Mouse (Mus musculus): ENCODE measurements around the gene Baiap2. TPM values are rescaled to one million over a fixed set of nuclear protein-coding genes. Genes with fewer than 3 reads are reported as not detected.

Baiap2 gene
- polyA plus RNA-seq, 1 experiment from 2014 or later: 11.1 TPM

- peak overlapping the region; percentile 96 for H3K27ac ChIP-seq
- H3K9me3 ChIP-seq: no peaks in the 10 kb centered on the region
- peaks cover 11% of the 10 kb centered on the region for H3K27me3 ChIP-seq (ENCODE audit: poor library complexity, severe bottlenecking)
- H3K36me3 ChIP-seq (replicated peaks): peaks cover 26% of the 10 kb centered on the region
- H3K4me3 ChIP-seq: peak overlapping the region; percentile 99
- peaks cover 62% of the 10 kb centered on the region for H3K4me1 ChIP-seq
- no peak for DNase-seq (ENCODE audit: extremely low spot score, low spot score)
- WGBS: 7% methylated on average over 7 of the region's 7 CpGs
These were observed 29.7 kb upstream of the Baiap2 start for GRCm38 (mm10) chr11:119912845-119913244.

DNA sequence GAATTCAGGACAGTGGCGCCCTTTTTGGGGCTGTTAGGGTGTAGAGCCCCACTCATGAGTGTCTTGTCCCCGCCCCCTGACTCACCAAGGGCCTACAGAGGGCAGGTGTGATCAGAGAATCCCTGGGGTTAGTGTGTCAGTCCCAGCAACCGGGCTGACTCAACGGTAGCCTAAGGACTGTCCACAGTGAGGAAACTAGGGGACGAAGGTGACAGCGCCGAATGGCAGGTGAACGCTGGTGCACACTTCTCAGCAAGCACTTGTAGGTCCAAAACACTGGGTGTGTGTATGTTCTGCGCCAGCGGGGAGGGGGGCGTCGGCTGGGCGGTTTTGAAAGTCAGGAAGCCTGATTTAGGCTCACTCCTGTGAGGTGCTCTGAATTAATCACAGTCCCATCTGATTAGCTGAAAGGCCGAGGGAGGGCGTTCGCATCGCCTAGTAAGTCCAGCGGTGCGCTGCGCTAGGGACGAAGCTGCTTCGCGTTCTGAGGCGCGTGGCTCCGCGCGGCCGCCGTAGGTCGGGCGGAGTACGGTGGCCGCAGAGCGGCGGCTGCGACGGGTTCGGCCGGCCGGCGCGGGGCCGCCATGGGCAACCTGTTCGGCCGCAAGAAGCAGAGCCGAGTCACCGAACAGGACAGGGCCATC lies 29.1 kb upstream of the Baiap2 start, which contains the start of gene Chmp6:
Gene Chmp6, plus strand, starts transcription at position 151 of the 644 bp plus-strand sequence.
- under 1% methylated on average over 48 of the region's 48 CpGs for WGBS
- Histone ChIP-seq H3K27ac (peak within 1 kb of the TSS; percentile 96), H3K27me3 (ENCODE audit: poor library complexity, severe bottlenecking) (peaks cover 6% of the 10 kb centered on the region), H3K4me3 (peak within 1 kb of the TSS; percentile 99), H3K4me1 (peaks cover 56% of the 10 kb centered on the region), H3K36me3 (replicated peaks) (peaks cover 31% of the 10 kb centered on the region), H3K9me3 (no peaks in the 10 kb centered on the region)
- DNase-seq (ENCODE audit: extremely low spot score, low spot score): peak; percentile 85

DNA sequence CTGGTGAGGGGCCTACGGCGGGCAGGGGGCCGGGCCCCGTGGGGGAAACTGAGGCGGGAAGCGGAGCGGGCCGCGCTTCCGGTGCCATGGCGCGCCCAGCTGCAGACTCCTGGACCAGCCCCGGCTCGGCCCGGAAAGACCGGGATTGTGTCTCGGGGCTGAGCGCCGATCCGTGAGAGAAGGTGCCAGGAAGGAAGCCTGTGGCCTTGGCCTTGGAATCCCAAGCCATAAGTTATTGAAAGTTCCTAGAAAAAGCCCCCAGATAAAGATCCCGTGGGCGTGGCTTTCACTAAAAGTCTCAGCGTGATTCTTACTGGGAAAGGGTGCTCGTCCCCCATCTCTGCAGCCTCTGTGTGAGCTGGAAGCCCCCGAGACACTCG lies 28.6 kb upstream of the Baiap2 start:
- under 1% methylated on average over 26 of the region's 26 CpGs for WGBS
- DNase-seq (ENCODE audit: extremely low spot score, low spot score): no peak
- Histone ChIP-seq H3K9me3 (no peaks in the 10 kb centered on the region), H3K27ac (peak overlapping the region; percentile 96), H3K36me3 (replicated peaks) (peaks cover 37% of the 10 kb centered on the region), H3K4me3 (peak overlapping the region; percentile 99), H3K4me1 (peaks cover 51% of the 10 kb centered on the region), H3K27me3 (ENCODE audit: poor library complexity, severe bottlenecking) (peaks cover under 1% of the 10 kb centered on the region)

DNA sequence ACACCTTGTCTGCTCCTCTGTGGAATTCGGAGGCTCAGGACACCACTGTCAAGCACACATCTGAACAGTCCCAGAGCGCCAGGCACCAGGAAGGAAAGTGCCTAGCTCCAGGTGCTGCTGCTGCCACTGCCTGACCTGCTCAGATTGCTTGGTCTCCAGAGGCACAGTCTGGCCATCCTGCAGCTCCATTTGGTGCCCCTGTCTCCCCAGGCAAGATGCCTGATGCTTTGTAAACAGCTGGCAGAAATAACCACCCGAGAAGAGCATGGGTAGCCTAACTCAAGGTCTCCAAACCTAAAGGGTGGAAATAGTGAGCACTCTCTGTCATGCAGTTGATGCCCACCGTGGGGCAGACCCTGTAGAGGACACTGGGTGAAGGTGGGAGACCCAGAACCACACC lies 28.2 kb upstream of the Baiap2 start:
- no peak for DNase-seq (ENCODE audit: extremely low spot score, low spot score)
- 32% methylated on average over 4 of the region's 4 CpGs for WGBS
- H3K9me3 ChIP-seq: no peaks in the 10 kb centered on the region
- peaks cover 47% of the 10 kb centered on the region for H3K4me1 ChIP-seq
- peaks cover 41% of the 10 kb centered on the region for H3K36me3 ChIP-seq (replicated peaks)
- peak overlapping the region; percentile 99 for H3K4me3 ChIP-seq
- H3K27ac ChIP-seq: peak overlapping the region; percentile 96
- H3K27me3 ChIP-seq (ENCODE audit: poor library complexity, severe bottlenecking): no peaks in the 10 kb centered on the region

- DNase-seq (ENCODE audit: extremely low spot score, low spot score): no peak
- Histone ChIP-seq H3K36me3 (replicated peaks) (peaks cover 52% of the 10 kb centered on the region), H3K4me1 (peaks cover 40% of the 10 kb centered on the region), H3K4me3 (peak overlapping the region; percentile 99; the same call in 1 of the 2 replicates), H3K9me3 (no peaks in the 10 kb centered on the region), H3K27ac (0 out of 2 replicates have a peak overlapping the region, but pooled peaks have one; percentile 8), H3K27me3 (ENCODE audit: poor library complexity, severe bottlenecking) (no peaks in the 10 kb centered on the region)
- 90% methylated on average over 9 of the region's 9 CpGs for WGBS
These were observed 26.9 kb upstream of the Baiap2 start for GRCm38 (mm10) chr11:119915666-119916065.

GRCm38 (mm10) chr11:119916102-119916790 lies 26.3 kb upstream of the Baiap2 start:
- Histone ChIP-seq H3K27me3 (ENCODE audit: poor library complexity, severe bottlenecking) (no peaks in the 10 kb centered on the region), H3K4me1 (peaks cover 40% of the 10 kb centered on the region), H3K36me3 (replicated peaks) (peaks cover 52% of the 10 kb centered on the region), H3K27ac (0 out of 2 replicates have a peak overlapping the region, but pooled peaks have one; percentile 8), H3K9me3 (no peaks in the 10 kb centered on the region), H3K4me3 (no peak overlapping the region)
- DNase-seq (ENCODE audit: extremely low spot score, low spot score): no peak
- WGBS: 93% methylated on average over 15 of the region's 15 CpGs

GRCm38 (mm10) chr11:119916834-119917469 lies 25.6 kb upstream of the Baiap2 start:
- no peak overlapping the region for H3K27ac ChIP-seq
- no peaks in the 10 kb centered on the region for H3K27me3 ChIP-seq (ENCODE audit: poor library complexity, severe bottlenecking)
- H3K4me1 ChIP-seq: peaks cover 43% of the 10 kb centered on the region
- DNase-seq (ENCODE audit: extremely low spot score, low spot score): no peak
- H3K9me3 ChIP-seq: no peaks in the 10 kb centered on the region
- H3K4me3 ChIP-seq: no peak overlapping the region; the same call in 1 of the 2 replicates
- 94% methylated on average over 21 of the region's 21 CpGs for WGBS
- H3K36me3 ChIP-seq (replicated peaks): peaks cover 52% of the 10 kb centered on the region

DNA sequence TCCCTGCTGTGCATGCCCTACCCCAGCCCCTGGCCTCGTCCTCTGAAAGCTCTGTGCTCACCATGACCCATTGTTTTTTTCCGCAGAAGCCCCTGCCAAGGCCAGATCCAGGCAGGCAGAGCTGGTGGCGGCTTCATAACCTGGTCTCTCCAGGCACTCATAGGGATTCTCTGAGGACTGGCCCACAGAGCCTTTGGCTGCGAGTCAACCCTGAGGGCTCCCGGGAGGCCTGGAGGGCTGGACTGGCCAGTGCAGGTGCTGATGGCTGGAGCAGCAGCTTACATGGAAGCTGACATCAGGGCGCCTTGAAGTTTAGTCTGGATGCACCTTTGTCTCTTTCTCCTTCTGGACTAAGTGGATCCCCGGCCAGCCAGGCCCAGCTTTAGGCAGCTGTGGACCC lies 24.0 kb upstream of the Baiap2 start:
- Histone ChIP-seq H3K27me3 (ENCODE audit: poor library complexity, severe bottlenecking) (no peaks in the 10 kb centered on the region), H3K36me3 (replicated peaks) (peaks cover 52% of the 10 kb centered on the region)
- 90% methylated on average over 7 of the region's 7 CpGs for WGBS

DNA sequence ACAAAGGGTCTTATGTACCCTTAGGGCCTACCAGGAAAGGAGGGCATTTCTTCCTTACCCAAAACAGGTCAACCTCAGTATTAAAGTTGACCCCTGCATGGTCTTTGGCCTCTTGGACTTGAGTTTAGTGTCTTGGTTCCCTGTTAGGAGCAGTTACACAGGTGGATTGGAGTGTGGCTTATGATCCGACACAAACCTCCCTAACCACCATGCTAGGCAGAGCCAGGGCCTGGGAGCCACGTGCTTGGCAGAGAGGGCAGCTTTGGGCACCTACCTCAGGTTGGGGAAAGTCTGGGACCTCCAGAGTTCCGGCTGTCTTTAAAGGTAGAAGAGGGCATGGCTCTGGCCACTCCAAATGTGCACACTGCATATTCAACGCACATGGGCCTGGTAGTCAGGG lies 23.1 kb upstream of the Baiap2 start:
- H3K27me3 ChIP-seq (ENCODE audit: poor library complexity, severe bottlenecking): no peaks in the 10 kb centered on the region
- no peak overlapping the region for H3K4me3 ChIP-seq
- whole genome bisulfite sequencing: 89% methylated on average over 4 of the region's 4 CpGs
- H3K4me1 ChIP-seq: peaks cover 24% of the 10 kb centered on the region
- no peak for DNase-seq (ENCODE audit: extremely low spot score, low spot score)
- H3K9me3 ChIP-seq: no peaks in the 10 kb centered on the region
- H3K27ac ChIP-seq: no peak overlapping the region
- peaks cover 52% of the 10 kb centered on the region for H3K36me3 ChIP-seq (replicated peaks)

More for the DNA sequence above, 24.0 kb upstream of the Baiap2 start:
- H3K9me3 ChIP-seq: no peaks in the 10 kb centered on the region
- peaks cover 32% of the 10 kb centered on the region for H3K4me1 ChIP-seq
- H3K4me3 ChIP-seq: no peak overlapping the region
- no peak for DNase-seq (ENCODE audit: extremely low spot score, low spot score)
- H3K27ac ChIP-seq: no peak overlapping the region

DNA sequence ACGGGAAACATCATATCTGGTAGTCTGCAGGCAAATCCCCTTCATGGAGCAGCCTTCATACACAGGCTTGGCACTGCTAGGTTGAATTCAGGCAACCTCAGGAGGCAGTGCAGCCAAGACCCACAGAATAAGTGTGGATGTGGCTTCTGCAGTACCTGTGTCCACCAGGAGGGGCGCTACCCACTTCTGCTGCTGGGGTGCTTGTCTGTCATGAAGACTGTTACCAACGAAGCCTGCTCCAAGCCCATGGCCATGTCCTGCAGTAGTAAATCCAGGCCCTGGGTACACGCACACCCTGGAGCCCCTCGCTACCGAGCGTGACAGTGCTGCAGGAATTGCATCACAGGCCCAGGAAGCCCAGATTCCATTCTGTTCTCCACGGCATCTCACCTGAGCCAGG lies 22.7 kb upstream of the Baiap2 start:
- H3K27ac ChIP-seq: no peak overlapping the region
- DNase-seq (ENCODE audit: extremely low spot score, low spot score): peak; percentile 65
- H3K27me3 ChIP-seq (ENCODE audit: poor library complexity, severe bottlenecking): no peaks in the 10 kb centered on the region
- H3K36me3 ChIP-seq (replicated peaks): peaks cover 52% of the 10 kb centered on the region
- H3K9me3 ChIP-seq: no peaks in the 10 kb centered on the region
- H3K4me1 ChIP-seq: peaks cover 19% of the 10 kb centered on the region
- H3K4me3 ChIP-seq: no peak overlapping the region
- 70% methylated on average over 8 of the region's 8 CpGs for WGBS

GRCm38 (mm10) chr11:119920668-119921067 lies 21.9 kb upstream of the Baiap2 start:
- H3K27me3 ChIP-seq (ENCODE audit: poor library complexity, severe bottlenecking): no peaks in the 10 kb centered on the region
- no peak for DNase-seq (ENCODE audit: extremely low spot score, low spot score)
- no peak overlapping the region for H3K4me3 ChIP-seq
- H3K36me3 ChIP-seq (replicated peaks): peaks cover 48% of the 10 kb centered on the region
- peaks cover 11% of the 10 kb centered on the region for H3K4me1 ChIP-seq
- no peaks in the 10 kb centered on the region for H3K9me3 ChIP-seq
- whole genome bisulfite sequencing: 93% methylated on average over 5 of the region's 5 CpGs
- no peak overlapping the region for H3K27ac ChIP-seq

DNA sequence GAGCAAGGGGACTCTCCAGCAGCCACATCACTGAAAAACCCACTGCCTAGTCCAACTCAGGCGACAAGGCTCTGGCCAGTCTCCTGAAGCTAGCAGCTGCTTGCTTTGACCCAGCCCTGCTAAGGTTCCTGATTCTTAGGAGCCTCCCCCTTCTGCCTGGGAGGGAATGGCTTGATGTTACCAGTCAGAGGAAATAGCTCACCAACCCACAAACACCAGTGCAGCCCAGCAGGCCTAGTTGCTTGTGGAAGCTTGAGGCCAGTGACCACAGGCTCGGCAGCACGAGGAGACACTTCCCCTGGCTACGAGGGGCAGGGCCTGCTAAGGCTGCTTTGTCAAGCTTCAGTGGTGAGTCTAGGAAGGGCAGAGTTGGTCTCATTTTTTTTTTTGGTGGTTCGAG lies 17.4 kb upstream of the Baiap2 start:
- H3K27ac ChIP-seq: no peak overlapping the region
- H3K36me3 ChIP-seq (replicated peaks): peaks cover 3% of the 10 kb centered on the region
- 84% methylated on average over 5 of the region's 5 CpGs for WGBS
- H3K9me3 ChIP-seq: no peaks in the 10 kb centered on the region
- H3K4me1 ChIP-seq: peaks cover 6% of the 10 kb centered on the region
- H3K27me3 ChIP-seq (ENCODE audit: poor library complexity, severe bottlenecking): no peaks in the 10 kb centered on the region
- H3K4me3 ChIP-seq: no peak overlapping the region
- no peak for DNase-seq (ENCODE audit: extremely low spot score, low spot score)

DNA sequence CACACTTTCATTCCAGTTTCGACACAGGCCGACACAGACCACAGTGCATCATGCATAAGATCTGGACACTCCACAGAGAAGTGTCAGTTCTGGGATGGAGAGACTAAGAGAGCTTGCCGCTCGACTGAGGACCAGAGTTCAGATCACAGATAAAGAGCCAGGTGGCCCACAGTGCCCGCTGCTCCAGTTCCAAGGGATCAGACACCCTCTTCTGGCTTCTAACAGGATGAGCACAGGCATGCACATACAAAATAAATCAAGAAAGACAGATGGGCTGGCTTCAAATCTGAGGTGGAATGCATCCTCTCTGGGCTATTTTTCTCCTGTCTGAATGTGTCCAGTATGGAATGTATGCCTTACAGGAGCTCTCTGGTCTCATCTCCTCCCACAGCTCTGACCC lies 15.8 kb upstream of the Baiap2 start:
- DNase-seq (ENCODE audit: extremely low spot score, low spot score): no peak
- Histone ChIP-seq H3K9me3 (peaks cover 3% of the 10 kb centered on the region; the same call in 1 of the 2 replicates), H3K4me1 (peaks cover 10% of the 10 kb centered on the region), H3K27ac (no peak overlapping the region), H3K36me3 (replicated peaks) (no peaks in the 10 kb centered on the region), H3K4me3 (no peak overlapping the region), H3K27me3 (ENCODE audit: poor library complexity, severe bottlenecking) (no peaks in the 10 kb centered on the region)
- 91% methylated on average over 5 of the region's 5 CpGs for WGBS
